Mouse (Mus musculus) mouse embryonic stem cell (cell line): ENCODE measurements around the gene Nup188.

Source experiments
- in situ Hi-C, 2 experiments: fragments of 300-500 bp; cut with MboI; formaldehyde crosslinking; loops; 1 replicate in 1 of 2; 3 replicates in 1 of 2; pipeline ENCODE4 v1.14.3; 2019 to 2020; ENCODE audit warnings: low sequenced_read_pairs in 2 of 2, low pct_unique_long_range_greater_than_20kb in 1 of 2, mixed read lengths in 1 of 2; ENCODE audit not compliant: unreplicated experiment in 1 of 2

Gene Nup188

GRCm38 (mm10) chr2:30253809-30254208 is 32.4 kb upstream of the Nup188 start:
- in situ Hi-C loops = no loop called here

DNA sequence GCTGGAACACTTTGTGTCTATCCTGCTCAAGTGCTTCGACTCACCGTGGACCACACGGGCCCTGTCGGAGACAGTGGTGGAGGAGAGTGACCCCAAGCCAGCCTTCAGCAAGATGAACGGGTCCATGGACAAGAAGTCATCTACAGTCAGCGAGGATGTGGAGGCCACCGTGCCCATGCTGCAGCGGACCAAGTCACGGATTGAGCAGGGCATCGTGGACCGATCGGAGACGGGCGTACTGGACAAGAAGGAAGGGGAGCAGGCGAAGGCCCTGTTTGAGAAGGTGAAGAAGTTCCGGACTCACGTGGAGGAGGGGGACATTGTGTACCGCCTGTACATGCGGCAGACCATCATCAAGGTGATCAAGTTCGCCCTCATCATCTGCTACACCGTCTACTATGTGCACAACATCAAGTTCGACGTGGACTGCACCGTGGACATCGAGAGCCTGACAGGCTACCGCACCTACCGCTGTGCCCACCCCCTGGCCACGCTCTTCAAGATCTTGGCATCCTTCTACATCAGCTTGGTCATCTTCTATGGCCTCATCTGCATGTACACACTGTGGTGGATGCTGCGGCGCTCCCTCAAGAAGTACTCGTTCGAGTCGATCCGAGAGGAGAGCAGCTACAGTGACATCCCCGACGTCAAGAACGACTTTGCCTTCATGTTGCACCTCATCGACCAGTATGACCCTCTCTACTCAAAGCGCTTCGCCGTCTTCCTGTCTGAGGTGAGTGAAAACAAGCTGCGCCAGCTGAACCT is 30.4 kb upstream of the Nup188 start:
- in situ Hi-C loops = no loop called here

- in situ Hi-C loops = no loop called here
Measured at GRCm38 (mm10) chr2:30256616-30257350, 29.4 kb upstream of the Nup188 start.

DNA sequence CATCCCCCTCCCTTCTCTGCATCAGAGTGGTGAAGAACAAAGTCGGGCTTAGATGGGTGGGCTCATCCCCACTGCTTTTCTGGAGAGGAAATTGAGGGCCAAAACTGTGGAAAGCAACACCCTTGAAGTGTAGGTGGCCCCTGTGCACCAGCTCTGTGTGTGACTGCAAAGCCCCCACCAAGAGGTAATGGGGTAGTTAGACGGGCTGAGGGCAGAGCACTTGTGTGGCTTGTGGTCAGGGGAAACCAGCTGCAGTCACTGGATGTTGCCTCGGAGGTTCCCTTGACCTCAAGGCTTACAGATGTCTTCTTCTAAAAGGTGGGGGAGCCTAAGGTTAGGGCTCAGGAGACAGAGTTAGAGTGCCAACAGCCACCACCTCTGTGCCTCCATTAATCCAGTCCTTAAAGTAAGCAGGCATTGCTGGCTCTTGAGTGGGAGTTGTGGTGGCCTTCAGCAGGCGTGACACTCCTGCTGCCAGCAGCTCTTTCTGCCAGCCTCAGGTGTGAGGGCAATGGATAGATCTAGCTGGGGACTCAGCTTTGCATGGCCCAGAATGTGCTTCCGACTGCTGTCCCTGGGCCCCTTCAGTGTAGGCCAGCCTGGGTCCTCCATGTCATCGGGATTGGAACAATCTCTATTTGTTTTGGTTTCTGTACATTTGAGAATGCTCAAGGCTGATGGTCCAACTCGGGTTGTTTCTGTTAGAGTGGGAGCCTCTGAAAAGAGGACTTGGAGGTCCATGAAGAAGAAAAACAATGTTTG is 28.3 kb upstream of the Nup188 start:
- in situ Hi-C loops = no loop called here

DNA sequence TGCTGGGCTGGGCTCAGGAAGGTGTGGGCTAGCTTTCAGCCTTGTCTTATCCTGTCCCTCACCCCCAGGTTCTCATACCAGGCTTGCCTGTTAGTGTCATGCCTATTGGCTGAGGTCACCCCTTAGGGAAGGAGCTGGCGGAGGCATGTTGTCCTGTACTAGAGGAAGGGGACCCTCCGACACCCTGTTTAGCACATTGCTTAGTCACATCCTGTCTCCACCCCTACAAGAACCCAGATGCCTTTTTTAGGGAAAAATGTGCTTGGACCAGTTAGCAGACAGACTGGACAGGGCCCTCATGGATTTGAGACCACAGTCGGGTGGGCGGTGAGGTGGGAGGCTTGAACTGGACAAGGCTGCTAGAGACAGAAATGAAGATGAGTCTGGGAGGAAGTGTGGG is 27.6 kb upstream of the Nup188 start:
- in situ Hi-C loops = no loop called here

DNA sequence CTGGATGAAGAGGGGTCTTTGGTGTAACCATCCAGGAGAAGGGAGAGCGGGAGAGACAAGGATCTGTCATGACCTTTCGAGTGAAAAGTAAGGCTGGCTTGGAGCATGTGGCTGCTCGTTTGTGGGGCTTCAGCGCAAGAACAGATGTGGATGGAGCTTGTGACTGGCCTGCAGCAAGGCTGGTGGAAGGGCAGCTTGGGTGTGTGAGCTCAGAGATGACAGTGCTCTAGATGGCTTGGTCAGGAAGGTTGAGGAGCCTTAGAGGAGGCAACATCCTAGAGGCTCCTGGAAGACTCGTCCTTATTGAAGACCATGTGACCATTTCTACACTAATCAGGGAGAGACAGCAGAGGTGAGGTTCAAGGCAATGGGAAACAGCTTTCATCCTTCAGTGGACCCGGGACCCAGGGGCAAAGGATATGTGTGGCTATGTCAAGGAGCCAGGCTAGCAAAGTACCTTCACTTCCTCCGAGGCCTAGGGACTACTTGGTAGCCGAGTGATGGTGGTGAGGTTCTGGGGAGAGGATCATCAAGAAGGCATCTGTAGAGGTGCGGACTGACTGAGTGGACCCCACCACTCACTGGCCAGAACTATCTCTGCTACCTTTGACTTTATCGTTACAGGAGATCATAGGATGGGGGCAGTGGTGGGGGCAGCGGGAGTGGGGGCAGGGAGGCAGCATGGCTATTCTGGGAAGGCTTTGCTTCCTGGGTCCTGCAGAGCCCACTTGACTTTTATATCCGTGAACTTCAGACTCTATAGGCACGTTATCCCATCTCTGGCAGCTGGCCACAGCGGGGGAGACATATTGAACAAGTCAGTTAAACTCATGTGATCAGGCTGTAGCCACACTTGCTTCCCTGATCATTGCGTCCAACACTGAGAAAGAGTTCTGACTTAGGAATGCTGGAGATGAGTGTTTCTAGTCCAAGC is 26.8 kb upstream of the Nup188 start:
- in situ Hi-C loops = no loop called here

DNA sequence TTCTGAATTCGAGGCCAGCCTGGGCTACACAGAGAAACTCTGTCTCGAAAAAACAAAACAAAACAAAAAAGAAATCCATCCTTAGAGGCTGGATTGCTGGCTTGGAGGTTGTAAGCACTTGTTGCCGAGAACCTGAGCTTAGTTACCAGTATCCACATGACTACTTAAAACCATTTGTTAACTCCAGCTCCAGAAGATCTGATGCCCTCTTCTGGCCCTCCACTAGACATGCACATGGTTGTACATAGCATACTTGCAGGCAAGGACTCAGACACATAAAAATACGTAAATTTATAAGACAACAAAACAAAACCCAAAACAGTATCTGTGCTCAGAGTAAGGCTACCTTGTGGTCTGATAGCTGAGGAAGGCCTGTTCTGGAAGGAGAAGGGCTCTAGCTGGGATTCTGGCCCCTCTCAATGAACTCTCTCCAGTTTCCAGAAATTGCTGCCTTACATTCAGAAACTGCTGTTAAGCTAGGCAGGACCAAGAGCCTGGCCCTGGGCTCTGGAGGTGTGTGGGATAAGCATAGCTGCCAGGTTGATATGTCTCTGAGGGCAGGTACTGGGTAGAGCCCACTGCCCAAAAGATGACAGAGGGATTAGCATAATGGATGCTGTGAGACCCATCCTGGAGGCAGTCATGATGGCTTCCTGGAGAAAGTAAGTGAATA is 25.0 kb upstream of the Nup188 start:
- in situ Hi-C loops = no loop called here

DNA sequence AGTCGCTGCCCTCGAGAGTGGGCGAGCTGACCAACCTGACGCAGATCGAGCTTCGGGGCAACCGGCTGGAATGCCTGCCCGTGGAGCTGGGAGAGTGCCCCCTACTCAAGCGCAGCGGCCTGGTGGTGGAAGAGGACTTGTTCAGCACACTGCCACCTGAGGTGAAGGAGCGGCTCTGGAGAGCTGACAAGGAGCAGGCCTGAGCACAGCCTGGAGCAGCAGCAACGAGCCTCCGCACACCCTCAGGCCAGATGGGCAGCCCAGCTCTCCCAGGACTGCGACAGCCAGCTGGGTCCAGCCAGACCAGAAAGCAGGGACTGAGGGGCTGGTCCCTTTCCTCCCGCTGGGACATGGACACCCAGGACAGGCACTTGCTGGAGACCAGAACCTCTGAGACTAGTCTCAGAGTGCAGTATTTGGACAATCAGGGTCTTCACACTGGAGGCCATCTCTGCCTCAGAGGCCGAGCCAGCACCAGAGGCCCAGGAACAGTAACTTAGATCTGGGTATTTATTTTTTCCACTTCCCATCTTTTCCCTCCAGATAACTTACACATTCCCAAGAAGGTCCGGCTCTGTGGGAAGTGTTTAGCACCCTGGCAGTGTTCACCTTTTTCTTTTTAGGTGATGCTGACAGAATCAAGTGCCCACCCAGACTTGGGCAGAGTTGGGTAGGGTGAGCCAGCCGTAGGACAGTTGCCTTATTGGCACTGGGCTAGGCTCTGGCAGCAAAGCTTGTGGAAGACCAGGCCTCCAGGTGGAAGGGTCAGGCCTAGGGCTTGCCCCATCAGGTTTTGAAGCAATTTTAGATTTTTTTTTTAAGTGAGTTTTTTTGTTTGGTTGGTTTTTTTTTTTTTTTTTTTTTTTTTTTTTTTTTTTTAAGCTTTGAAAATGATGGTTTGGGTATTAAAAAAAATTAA is 24.0 kb upstream of the Nup188 start:
- in situ Hi-C loops = no loop called here

- in situ Hi-C loops = no loop called here
Measured at GRCm38 (mm10) chr2:30262840-30263441, 23.3 kb upstream of the Nup188 start.

DNA sequence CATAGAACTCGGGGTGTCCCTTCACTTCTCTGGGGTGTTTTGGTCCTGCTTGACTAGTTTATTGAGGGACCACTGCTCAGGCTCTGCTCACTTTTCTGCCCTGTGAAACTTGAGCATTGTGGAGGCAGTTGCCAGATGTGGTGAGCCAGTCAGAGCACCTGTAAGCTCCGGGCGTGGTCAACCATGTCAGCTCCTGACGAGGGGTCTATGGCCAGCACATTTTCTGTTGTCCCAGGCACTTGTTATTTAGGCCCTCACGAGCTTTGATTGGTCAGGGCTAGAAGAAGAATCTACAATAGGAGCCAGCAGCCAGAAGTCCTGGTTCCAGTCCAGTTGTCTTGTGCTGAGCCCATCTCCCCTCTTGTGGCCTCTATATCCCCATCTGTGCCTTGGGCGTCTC is 22.4 kb upstream of the Nup188 start:
- in situ Hi-C loops = no loop called here

- in situ Hi-C loops = no loop called here
Measured at GRCm38 (mm10) chr2:30264671-30265519, 21.3 kb upstream of the Nup188 start.

- in situ Hi-C loops = no loop called here
Measured at GRCm38 (mm10) chr2:30265767-30266253, 20.4 kb upstream of the Nup188 start, which contains the start of gene Phyhd1. Gene Phyhd1 (plus strand): TSS chr2:30266203.

- in situ Hi-C loops = no loop called here
Measured at GRCm38 (mm10) chr2:30266392-30266941, 19.7 kb upstream of the Nup188 start.

DNA sequence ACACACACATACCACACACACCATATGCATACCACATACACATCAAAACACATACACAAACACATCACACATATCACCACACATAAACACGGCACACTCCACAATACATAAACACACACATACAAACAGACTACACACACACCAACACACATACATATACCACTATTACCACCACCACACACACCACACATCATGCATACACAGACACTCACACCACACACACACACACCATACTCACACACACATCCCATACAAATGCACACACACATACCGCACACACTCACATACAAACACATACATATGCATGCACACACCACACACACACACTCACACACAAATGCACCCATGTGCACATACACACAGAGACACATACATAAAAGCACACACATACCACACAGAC is 18.7 kb upstream of the Nup188 start:
- in situ Hi-C loops = no loop called here

GRCm38 (mm10) chr2:30268371-30268770 is 17.8 kb upstream of the Nup188 start:
- in situ Hi-C loops = no loop called here
